19 mouse cellular contexts compared by ENCODE assay signal in the genomic region with DNA sequence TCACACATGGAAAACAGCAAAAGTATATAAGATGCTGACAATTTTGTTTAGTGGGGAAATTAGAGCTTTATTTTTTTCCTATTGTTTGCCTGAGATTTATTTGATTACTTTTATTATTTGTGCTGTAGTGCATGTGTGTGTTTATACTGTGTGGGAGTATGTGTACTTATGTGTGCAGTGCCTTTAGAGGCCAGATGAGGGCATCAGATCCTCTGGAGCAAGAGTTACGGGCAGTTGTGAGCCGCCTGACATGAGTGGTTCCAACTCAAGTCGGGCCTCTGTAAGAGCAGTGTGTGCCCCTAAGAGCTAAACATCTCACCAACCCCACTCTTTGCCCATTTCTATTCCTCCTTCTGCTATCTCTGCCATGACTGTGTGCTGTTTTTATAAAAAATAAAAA. TPM values are rescaled to one million over a fixed set of nuclear protein-coding genes. Genes with fewer than 3 reads are reported as not detected.
"Had no signal": no experiment of that assay in that cellular context is flagged by ENCODE, and none has a peak within 500 bp of the region (broad histone marks: within the 10 kb centered on the region; RNA-seq: fewer than 3 reads in every experiment).

No protein-coding gene starts in this region.

- ATAC-seq: lung, postnatal 0 days had no signal

- H3K9me3 ChIP-seq: liver, embryonic 15.5 days; stomach, embryonic 15.5 days had no signal

- H3K36me3 ChIP-seq: liver, embryonic 15.5 days; neural tube, embryonic 13.5 days; stomach, embryonic 15.5 days had no signal

- DNase-seq: kidney, postnatal 10 days; kidney, postnatal 4 days; layer of hippocampus, adult 9-11 months; layer of hippocampus, postnatal 36 days; left cerebral cortex, postnatal 4 days; lung, adult 2 months; lung, postnatal 36 days; midbrain, embryonic 14.5 days; right cerebral cortex, postnatal 14 days; thymus, postnatal 36 days had no signal

- H3K9ac ChIP-seq: limb, embryonic 13.5 days; liver, embryonic 15.5 days; neural tube, embryonic 13.5 days; stomach, embryonic 15.5 days had no signal

- H3K4me1 ChIP-seq: liver, embryonic 15.5 days had no signal

- H3K27ac ChIP-seq: limb, embryonic 13.5 days; liver, embryonic 15.5 days; midbrain, embryonic 10.5 days; neural tube, embryonic 13.5 days; stomach, embryonic 15.5 days had no signal

- H3K4me2 ChIP-seq: limb, embryonic 13.5 days; liver, embryonic 11.5 days; liver, embryonic 15.5 days; neural tube, embryonic 13.5 days; stomach, embryonic 15.5 days had no signal

- H3K4me3 ChIP-seq: limb, embryonic 13.5 days; liver, embryonic 15.5 days; midbrain, embryonic 10.5 days; neural tube, embryonic 13.5 days; stomach, embryonic 15.5 days had no signal

RNA-seq across cellular contexts. Expression of gene Sobp, which starts 7.5 kb away (rescaled TPM):
- total RNA-seq: megakaryocyte, adult 5-6 weeks had no signal

RNA-seq across cellular contexts. Expression of gene 9030612E09Rik, which starts 7.7 kb away (rescaled TPM):
- total RNA-seq: megakaryocyte, adult 5-6 weeks had no signal
- polyA plus RNA-seq: liver, embryonic 11.5 days; liver, embryonic 15.5 days; spleen, adult 2 months had no signal
